Mouse (Mus musculus) left cerebral cortex, adult 11 months (tissue): ENCODE data around the gene Fam81a.
A peak's percentile ranks its signal among the peaks of the same experiment; 100 is the strongest.

ENCODE experiments used
- DNase-seq: peaks from one replicate; pipeline ENCODE4 v3.0.0; 2022; ENCODE audit warnings: low spot score

The Fam81a gene

DNA sequence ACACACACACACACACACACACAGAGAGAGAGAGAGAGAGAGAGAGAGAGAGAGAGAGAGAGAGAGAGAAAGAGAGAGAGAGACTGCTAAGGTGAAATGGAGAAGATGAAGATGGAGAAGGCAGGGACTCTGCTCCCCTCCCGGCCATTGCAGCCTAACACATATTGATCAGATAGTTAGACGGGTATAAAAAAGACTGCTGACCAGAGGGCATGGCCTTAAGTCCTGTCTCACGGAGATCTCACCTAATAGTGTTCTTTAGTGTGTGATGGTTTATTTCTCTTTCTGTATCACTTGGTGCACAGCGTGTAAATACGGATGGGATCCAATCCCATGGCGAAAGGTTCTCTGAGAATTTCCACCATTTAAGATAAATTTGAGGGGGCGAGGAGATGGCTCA, at the start of gene Fam81a:
Gene Fam81a, minus strand, starts transcription at position 101 of the 400 bp plus-strand sequence.
- DNase-seq = no peak

GRCm38 (mm10) chr9:70182639-70183038, 40.3 kb upstream of the Fam81a start:
- no peak for DNase-seq

DNA sequence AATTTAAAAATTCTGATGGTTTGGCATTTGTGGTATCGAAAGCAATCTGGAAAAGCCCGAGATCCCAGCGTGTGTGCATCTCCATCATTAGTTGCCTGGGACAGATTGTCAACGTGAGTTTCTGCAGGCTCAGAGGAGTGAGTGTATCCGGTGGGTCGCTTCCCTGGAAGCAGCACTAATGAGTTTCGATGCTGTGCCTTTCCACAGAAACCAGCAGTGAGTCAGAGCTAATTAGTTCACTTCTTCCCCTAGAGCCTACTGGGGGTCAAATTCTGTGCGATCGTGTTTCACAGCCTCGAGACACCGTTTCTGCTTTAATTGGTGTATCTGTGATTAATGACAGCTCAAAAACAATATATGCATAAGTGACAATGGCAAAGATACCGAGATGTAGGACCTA, 39.4 kb upstream of the Fam81a start:
- no peak for DNase-seq

DNA sequence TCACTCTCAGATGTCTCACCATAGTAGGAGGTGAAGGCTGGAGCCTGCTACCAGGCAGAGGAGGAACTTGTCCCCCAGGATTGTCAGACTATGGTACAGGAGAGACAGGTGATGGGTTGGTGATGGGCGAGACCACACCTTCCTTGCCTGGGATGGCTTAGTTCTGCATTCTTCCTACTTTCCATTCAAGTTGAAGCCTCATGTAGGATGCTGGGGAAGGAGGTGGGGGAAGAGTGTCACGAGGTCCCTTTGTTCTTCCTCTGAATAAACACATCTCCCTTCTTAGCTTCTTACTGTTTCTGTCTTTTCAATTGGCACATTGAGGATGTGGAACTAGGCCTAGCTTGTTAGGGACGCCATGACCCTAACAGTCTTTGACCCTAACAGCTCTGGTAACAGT, 33.9 kb upstream of the Fam81a start:
- no peak for DNase-seq

- DNase-seq = no peak
Measured at GRCm38 (mm10) chr9:70174896-70175295, 32.5 kb upstream of the Fam81a start.

DNA sequence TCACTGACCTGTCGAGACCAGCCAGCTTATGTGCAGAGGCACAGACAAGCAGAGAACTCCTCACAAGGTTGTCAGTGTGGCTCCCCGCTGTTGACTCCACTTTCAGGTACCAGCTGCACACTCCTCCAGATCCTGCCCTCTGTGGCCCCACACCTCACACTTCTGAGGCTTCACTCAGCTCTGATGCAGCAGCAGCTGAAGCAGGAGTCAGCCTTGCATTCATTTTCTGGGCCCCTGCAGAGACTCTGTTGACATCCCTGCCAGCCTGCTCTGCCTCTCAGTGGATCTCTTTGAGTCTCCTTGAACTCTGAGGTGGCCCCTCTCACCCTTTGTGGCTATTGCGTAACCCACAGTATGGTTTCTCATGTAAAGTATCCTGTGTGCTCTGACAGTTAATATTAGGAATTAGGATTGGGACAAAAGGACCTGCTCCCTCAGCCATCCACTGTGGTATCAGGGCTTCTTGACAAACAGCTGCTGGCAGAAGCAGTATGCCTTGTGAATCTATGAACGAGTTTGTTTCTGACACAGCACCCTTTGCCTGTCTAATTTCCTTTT, 32.0 kb upstream of the Fam81a start:
- DNase-seq = no peak

- no peak for DNase-seq
Measured at GRCm38 (mm10) chr9:70168973-70169372, 26.6 kb upstream of the Fam81a start.

DNA sequence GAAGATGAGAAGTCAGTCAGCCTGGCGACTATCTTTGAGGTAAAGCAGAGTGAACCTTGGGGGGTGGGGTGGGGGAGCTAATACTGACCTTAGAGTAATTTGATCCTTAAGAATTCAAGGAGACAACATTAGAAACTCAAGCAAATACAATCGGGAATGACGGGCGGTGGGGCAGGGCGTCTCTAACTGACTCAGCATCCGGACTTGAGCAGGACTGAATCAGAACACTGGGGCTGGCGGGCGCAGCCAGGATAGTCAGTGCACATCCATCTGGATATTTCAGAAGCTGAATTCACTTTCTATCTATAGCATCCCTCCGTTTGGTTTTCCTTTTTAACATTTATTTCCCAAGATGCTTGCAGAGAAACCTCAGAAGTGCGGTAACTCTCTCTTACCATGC, 17.7 kb upstream of the Fam81a start:
- no peak for DNase-seq

- no peak for DNase-seq
Measured at GRCm38 (mm10) chr9:70147618-70148017, 5.3 kb upstream of the Fam81a start.

GRCm38 (mm10) chr9:70145426-70145825, 3.1 kb upstream of the Fam81a start:
- DNase-seq = no peak

DNA sequence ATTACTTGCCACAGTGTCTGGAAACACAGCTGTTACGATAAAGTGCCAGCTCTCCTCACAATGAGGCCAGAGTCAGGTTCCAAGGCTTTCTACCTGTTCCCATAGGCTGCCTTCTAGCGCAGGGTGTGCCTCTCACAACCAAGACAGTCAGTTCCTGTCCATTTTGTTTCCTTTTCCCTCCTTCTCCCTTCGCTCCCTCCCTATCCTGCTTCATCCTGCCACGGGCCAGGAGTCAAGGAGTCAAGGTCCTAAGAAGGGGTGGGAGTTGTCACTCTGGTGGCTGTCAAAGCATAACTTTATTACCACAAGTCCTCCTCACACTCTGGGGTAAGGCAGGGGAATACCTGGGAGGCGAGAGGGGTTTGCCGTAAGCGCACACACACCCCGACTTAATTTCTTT, 966 bp upstream of the Fam81a start:
- no peak for DNase-seq

- DNase-seq = no peak
Measured at GRCm38 (mm10) chr9:70141885-70142326, 454 bp downstream of the Fam81a start.

GRCm38 (mm10) chr9:70140871-70141796, 1.2 kb downstream of the Fam81a start:
- DNase-seq = peak; percentile 66

- no peak for DNase-seq
Measured at GRCm38 (mm10) chr9:70140340-70140739, 2.0 kb downstream of the Fam81a start.

DNA sequence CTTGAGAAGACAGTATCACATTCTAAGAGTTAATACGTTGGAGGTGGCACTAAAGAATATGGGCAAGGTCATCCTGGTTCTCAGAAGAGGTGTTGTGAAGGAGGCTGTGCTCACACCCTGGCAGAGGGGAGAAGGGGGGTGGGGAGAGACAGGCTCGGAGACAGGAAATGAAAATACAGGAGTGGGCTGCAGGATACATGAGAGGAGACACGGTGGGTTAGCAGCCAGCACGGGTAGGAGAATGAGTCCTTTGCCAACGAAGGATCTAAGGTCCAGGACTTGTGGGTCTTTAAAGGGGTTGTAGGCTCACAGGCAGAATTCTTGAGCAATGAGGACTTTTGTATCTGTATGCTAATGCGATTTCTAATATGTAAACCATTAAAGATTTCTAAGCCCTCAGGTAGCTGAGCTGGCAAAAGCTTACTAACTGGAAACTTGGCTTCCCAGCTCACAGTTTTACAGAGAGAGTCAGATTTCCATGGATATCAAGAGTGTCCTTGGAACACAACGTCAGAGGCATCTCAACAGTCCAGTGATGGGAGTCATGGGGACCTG, 3.0 kb downstream of the Fam81a start:
- DNase-seq = no peak

DNA sequence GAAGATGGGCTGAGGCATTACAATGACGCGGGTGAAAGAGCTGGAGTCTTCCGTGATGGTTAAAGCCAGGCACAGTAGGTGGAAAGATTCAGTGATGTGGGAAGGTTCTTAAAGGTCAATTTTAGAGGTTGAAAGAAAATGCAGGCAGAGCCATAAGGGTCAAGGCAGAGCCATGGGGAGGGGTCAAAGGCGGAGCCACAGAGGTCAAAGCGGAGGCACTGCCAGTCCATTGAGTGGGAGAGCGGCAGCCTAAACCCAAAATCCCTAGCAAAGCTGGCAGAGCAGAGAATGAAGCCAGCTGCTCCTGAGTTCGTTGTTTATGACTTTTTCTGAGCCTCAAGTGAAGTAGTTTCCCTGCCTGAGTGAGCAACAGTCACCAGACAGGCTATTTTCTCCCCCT, 3.8 kb downstream of the Fam81a start:
- no peak for DNase-seq

DNA sequence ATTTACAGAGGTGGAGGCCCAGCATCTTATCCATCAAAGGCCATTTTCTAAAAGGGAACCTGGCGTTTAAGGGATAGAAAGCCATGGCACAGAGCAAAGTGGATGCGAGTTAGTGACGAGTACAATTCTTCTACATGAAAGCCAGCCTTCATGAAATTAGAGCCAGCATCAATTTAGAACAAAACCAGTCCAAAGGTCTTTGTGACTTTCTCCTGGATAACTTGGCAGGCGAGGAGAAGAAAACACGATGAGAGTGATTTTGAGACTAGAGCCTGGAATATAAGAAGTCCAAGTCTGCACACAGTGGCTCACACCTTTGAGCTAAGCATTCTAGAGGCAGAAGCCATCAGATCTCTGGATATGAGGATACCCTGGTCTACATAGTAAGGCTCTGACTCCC, 4.4 kb downstream of the Fam81a start:
- no peak for DNase-seq

- DNase-seq = no peak
Measured at GRCm38 (mm10) chr9:70135186-70135585, 7.2 kb downstream of the Fam81a start.

DNA sequence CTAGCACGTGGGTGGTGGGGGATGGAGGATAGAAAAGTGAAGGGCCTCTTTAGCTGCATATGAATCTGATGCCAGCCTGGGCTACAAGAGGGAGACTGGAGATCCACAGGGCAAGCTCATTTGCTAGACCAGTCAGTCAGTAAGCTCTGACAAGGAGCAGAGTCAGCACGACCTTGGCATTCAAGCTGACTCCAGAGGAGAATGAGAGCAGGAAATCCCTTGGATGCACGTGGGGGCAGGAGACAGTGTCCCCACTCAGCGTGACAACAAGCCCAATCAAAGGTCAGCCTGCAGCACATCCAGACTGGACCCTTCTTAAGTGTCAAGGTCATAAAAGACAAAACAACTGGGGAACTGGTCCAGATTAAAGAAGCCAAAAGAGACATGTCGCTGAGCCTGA, 7.6 kb downstream of the Fam81a start:
- DNase-seq = no peak

- no peak for DNase-seq
Measured at GRCm38 (mm10) chr9:70134215-70134614, 8.1 kb downstream of the Fam81a start.

GRCm38 (mm10) chr9:70130786-70131185, 11.6 kb downstream of the Fam81a start:
- no peak for DNase-seq

DNA sequence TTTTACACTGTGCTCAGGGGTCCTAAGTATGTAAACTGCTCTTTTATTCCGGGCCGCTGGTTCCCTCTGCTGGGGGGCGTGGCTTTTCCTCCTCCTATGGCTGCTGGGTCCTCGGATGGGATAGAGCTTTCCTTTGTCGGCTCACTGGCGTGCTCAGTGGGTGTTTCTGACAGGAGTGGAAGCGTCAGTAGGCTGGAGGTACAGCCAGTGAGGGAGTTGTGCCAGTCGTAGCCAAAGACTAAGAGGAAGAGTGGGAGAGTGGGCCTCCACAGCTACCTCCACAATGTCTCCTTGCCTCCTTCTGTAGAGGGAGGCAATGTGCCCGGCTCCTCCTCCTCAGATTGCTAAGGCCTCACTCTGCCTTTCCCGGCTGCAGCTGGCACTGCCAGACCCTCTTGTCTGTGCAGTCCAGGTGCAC, 30.5 kb downstream of the Fam81a start:
- DNase-seq = no peak

- no peak for DNase-seq
Measured at GRCm38 (mm10) chr9:70110871-70111270, 31.5 kb downstream of the Fam81a start.
